Mouse (Mus musculus): Measurements from ENCODE around the gene Zfp941. TPM values are rescaled to one million over a fixed set of nuclear protein-coding genes. Genes with fewer than 3 reads are reported as not detected.

Gene Zfp941
- polyA plus RNA-seq, 3 experiments from 2014 or later, result 0.40 TPM; not detected in 1

- ATAC-seq, result no peak
These were observed 19.1 kb upstream of the Zfp941 start for GRCm38 (mm10) chr7:140840750-140841735.

- no peak for ATAC-seq
These were observed 17.6 kb upstream of the Zfp941 start for GRCm38 (mm10) chr7:140839556-140839955.

GRCm38 (mm10) chr7:140836243-140837115, 14.5 kb upstream of the Zfp941 start:
- ATAC-seq, result no peak

GRCm38 (mm10) chr7:140835758-140836087, 13.7 kb upstream of the Zfp941 start:
- ATAC-seq, result no peak

GRCm38 (mm10) chr7:140834968-140835757, 13.2 kb upstream of the Zfp941 start, which contains the start of gene Urah:
Gene Urah (plus strand): TSS chr7:140835018.
- no peak for ATAC-seq

- no peak for ATAC-seq
These were observed 11.4 kb upstream of the Zfp941 start for GRCm38 (mm10) chr7:140833341-140833740.

GRCm38 (mm10) chr7:140831447-140831846, 9.5 kb upstream of the Zfp941 start:
- ATAC-seq, result no peak

- ATAC-seq, result no peak
These were observed 6.3 kb upstream of the Zfp941 start for GRCm38 (mm10) chr7:140828171-140828881.

GRCm38 (mm10) chr7:140822731-140823130, 753 bp upstream of the Zfp941 start:
- no peak for ATAC-seq

- ATAC-seq, result no peak
These were observed 699 bp downstream of the Zfp941 start for GRCm38 (mm10) chr7:140821305-140821652.

GRCm38 (mm10) chr7:140820173-140820572, 1.8 kb downstream of the Zfp941 start:
- no peak for ATAC-seq

- ATAC-seq, result no peak
These were observed 9.1 kb downstream of the Zfp941 start for GRCm38 (mm10) chr7:140812850-140813249.

GRCm38 (mm10) chr7:140811714-140812113, 10.3 kb downstream of the Zfp941 start:
- ATAC-seq, result no peak

GRCm38 (mm10) chr7:140810496-140810895, 11.5 kb downstream of the Zfp941 start:
- no peak for ATAC-seq

GRCm38 (mm10) chr7:140805704-140806103, 16.3 kb downstream of the Zfp941 start:
- ATAC-seq, result no peak

GRCm38 (mm10) chr7:140802629-140803028, 19.3 kb downstream of the Zfp941 start:
- ATAC-seq, result no peak

- ATAC-seq, result no peak
These were observed 23.8 kb downstream of the Zfp941 start for GRCm38 (mm10) chr7:140798212-140798611.

GRCm38 (mm10) chr7:140797619-140798018, 24.4 kb downstream of the Zfp941 start:
- no peak for ATAC-seq

- no peak for ATAC-seq
These were observed 28.4 kb downstream of the Zfp941 start for GRCm38 (mm10) chr7:140793541-140793940.

GRCm38 (mm10) chr7:140788053-140788435, 33.9 kb downstream of the Zfp941 start:
- no peak for ATAC-seq

- ATAC-seq, result no peak
These were observed 34.4 kb downstream of the Zfp941 start, which contains the start of gene Syce1 for GRCm38 (mm10) chr7:140787406-140788052. Gene Syce1 (minus strand): TSS chr7:140787852.

Data from inflammation-experienced regulatory T-cells, adult 6 months (primary cell).